Mouse (Mus musculus): ENCODE measurements around the gene Aadacl3. TPM values are rescaled to one million over a fixed set of nuclear protein-coding genes. Genes with fewer than 3 reads are reported as not detected.

Gene Aadacl3
- total RNA-seq (2014; rRNA removed): not detected in 2 replicates
- not detected in 2 replicates for polyA plus RNA-seq (2012; rRNA removed)

- Histone ChIP-seq H3K27ac (replicated peaks; ENCODE audit: insufficient read depth, low read depth, low read length) (no peak within 1 kb of the TSS), H3K4me1 (ENCODE audit: control insufficient read depth, insufficient read depth, low read length) (no peaks in the 10 kb centered on the region), H3K36me3 (ENCODE audit: control insufficient read depth, insufficient read depth, low read length) (no peaks in the 10 kb centered on the region), H3K27me3 (ENCODE audit: control insufficient read depth, insufficient read depth, low read length) (no peaks in the 10 kb centered on the region), H3K79me2 (ENCODE audit: control insufficient read depth, insufficient read depth, low read length) (no peaks in the 10 kb centered on the region), H3K9ac (ENCODE audit: low read depth, low read length) (no peak within 1 kb of the TSS), H3K4me3 (ENCODE audit: insufficient read depth, low read depth, low read length) (no peak within 1 kb of the TSS)
- no peak for DNase-seq (ENCODE audit: extremely low read depth, low read depth, low spot score)
- TF ChIP-seq POLR2A (IDR thresholded peaks at IDR 0.05; ENCODE audit: extremely low read depth, insufficient read depth, low read length) (no peak), CTCF (IDR thresholded peaks at IDR 0.05; ENCODE audit: low read depth, low read length) (no peak)
- 57% methylated on average over 3 of the region's 3 CpGs for WGBS
These were observed at the start of gene Aadacl3 for GRCm38 (mm10) chr4:144463656-144464055. Gene Aadacl3 (minus strand): TSS chr4:144463756.

- Histone ChIP-seq H3K36me3 (ENCODE audit: control insufficient read depth, insufficient read depth, low read length) (no peaks in the 10 kb centered on the region), H3K9ac (ENCODE audit: low read depth, low read length) (no peak overlapping the region), H3K27me3 (ENCODE audit: control insufficient read depth, insufficient read depth, low read length) (no peaks in the 10 kb centered on the region), H3K4me3 (ENCODE audit: insufficient read depth, low read depth, low read length) (no peak overlapping the region), H3K27ac (replicated peaks; ENCODE audit: insufficient read depth, low read depth, low read length) (no peak overlapping the region), H3K4me1 (ENCODE audit: control insufficient read depth, insufficient read depth, low read length) (no peaks in the 10 kb centered on the region), H3K79me2 (ENCODE audit: control insufficient read depth, insufficient read depth, low read length) (no peaks in the 10 kb centered on the region)
- no peak for DNase-seq (ENCODE audit: extremely low read depth, low read depth, low spot score)
- WGBS: 74% methylated on average over 1 of the region's 1 CpGs
- no peak for TF ChIP-seq POLR2A (IDR thresholded peaks at IDR 0.05; ENCODE audit: extremely low read depth, insufficient read depth, low read length)
- TF ChIP-seq CTCF (IDR thresholded peaks at IDR 0.05; ENCODE audit: low read depth, low read length): no peak
These were observed 43.0 kb upstream of the Aadacl3 start for GRCm38 (mm10) chr4:144506518-144506917.

- H3K4me3 ChIP-seq (ENCODE audit: insufficient read depth, low read depth, low read length): no peak overlapping the region
- no peak overlapping the region for H3K27ac ChIP-seq (replicated peaks; ENCODE audit: insufficient read depth, low read depth, low read length)
- no peaks in the 10 kb centered on the region for H3K79me2 ChIP-seq (ENCODE audit: control insufficient read depth, insufficient read depth, low read length)
- no peak overlapping the region for H3K9ac ChIP-seq (ENCODE audit: low read depth, low read length)
- H3K27me3 ChIP-seq (ENCODE audit: control insufficient read depth, insufficient read depth, low read length): no peaks in the 10 kb centered on the region
- H3K36me3 ChIP-seq (ENCODE audit: control insufficient read depth, insufficient read depth, low read length): no peaks in the 10 kb centered on the region
- no peak for DNase-seq (ENCODE audit: extremely low read depth, low read depth, low spot score)
- no peaks in the 10 kb centered on the region for H3K4me1 ChIP-seq (ENCODE audit: control insufficient read depth, insufficient read depth, low read length)
- TF ChIP-seq CTCF (IDR thresholded peaks at IDR 0.05; ENCODE audit: low read depth, low read length) (no peak), POLR2A (IDR thresholded peaks at IDR 0.05; ENCODE audit: extremely low read depth, insufficient read depth, low read length) (no peak)
These were observed 29.8 kb upstream of the Aadacl3 start for GRCm38 (mm10) chr4:144493331-144493730.

- TF ChIP-seq POLR2A (IDR thresholded peaks at IDR 0.05; ENCODE audit: extremely low read depth, insufficient read depth, low read length) (no peak), CTCF (IDR thresholded peaks at IDR 0.05; ENCODE audit: low read depth, low read length) (no peak)
These were observed 4.5 kb upstream of the Aadacl3 start for GRCm38 (mm10) chr4:144468091-144468490.

GRCm38 (mm10) chr4:144465206-144465605 is 1.6 kb upstream of the Aadacl3 start:
- Histone ChIP-seq H3K9ac (ENCODE audit: low read depth, low read length) (no peak overlapping the region), H3K79me2 (ENCODE audit: control insufficient read depth, insufficient read depth, low read length) (no peaks in the 10 kb centered on the region), H3K36me3 (ENCODE audit: control insufficient read depth, insufficient read depth, low read length) (no peaks in the 10 kb centered on the region), H3K27me3 (ENCODE audit: control insufficient read depth, insufficient read depth, low read length) (no peaks in the 10 kb centered on the region), H3K27ac (replicated peaks; ENCODE audit: insufficient read depth, low read depth, low read length) (no peak overlapping the region), H3K4me3 (ENCODE audit: insufficient read depth, low read depth, low read length) (no peak overlapping the region), H3K4me1 (ENCODE audit: control insufficient read depth, insufficient read depth, low read length) (no peaks in the 10 kb centered on the region)
- DNase-seq (ENCODE audit: extremely low read depth, low read depth, low spot score): no peak
- 64% methylated on average over 2 of the region's 2 CpGs for WGBS
- TF ChIP-seq POLR2A (IDR thresholded peaks at IDR 0.05; ENCODE audit: extremely low read depth, insufficient read depth, low read length) (no peak), CTCF (IDR thresholded peaks at IDR 0.05; ENCODE audit: low read depth, low read length) (no peak)

More at GRCm38 (mm10) chr4:144468091-144468490, 4.5 kb upstream of the Aadacl3 start:
- 91% methylated on average over 1 of the region's 1 CpGs for WGBS
- no peaks in the 10 kb centered on the region for H3K79me2 ChIP-seq (ENCODE audit: control insufficient read depth, insufficient read depth, low read length)
- H3K4me1 ChIP-seq (ENCODE audit: control insufficient read depth, insufficient read depth, low read length): no peaks in the 10 kb centered on the region
- no peak overlapping the region for H3K4me3 ChIP-seq (ENCODE audit: insufficient read depth, low read depth, low read length)
- no peaks in the 10 kb centered on the region for H3K36me3 ChIP-seq (ENCODE audit: control insufficient read depth, insufficient read depth, low read length)
- H3K27ac ChIP-seq (replicated peaks; ENCODE audit: insufficient read depth, low read depth, low read length): no peak overlapping the region
- H3K27me3 ChIP-seq (ENCODE audit: control insufficient read depth, insufficient read depth, low read length): no peaks in the 10 kb centered on the region
- DNase-seq (ENCODE audit: extremely low read depth, low read depth, low spot score): no peak
- no peak overlapping the region for H3K9ac ChIP-seq (ENCODE audit: low read depth, low read length)

GRCm38 (mm10) chr4:144453217-144453616 is 10.3 kb downstream of the Aadacl3 start, which contains the start of gene Gm9944:
Gene Gm9944 (minus strand): TSS chr4:144453317.
- DNase-seq (ENCODE audit: extremely low read depth, low read depth, low spot score): no peak
- H3K36me3 ChIP-seq (ENCODE audit: control insufficient read depth, insufficient read depth, low read length): no peaks in the 10 kb centered on the region
- H3K9ac ChIP-seq (ENCODE audit: low read depth, low read length): no peak within 1 kb of the TSS
- WGBS: 59% methylated on average over 2 of the region's 2 CpGs
- H3K4me3 ChIP-seq (ENCODE audit: insufficient read depth, low read depth, low read length): no peak within 1 kb of the TSS
- H3K4me1 ChIP-seq (ENCODE audit: control insufficient read depth, insufficient read depth, low read length): no peaks in the 10 kb centered on the region
- no peak within 1 kb of the TSS for H3K27ac ChIP-seq (replicated peaks; ENCODE audit: insufficient read depth, low read depth, low read length)
- TF ChIP-seq CTCF (IDR thresholded peaks at IDR 0.05; ENCODE audit: low read depth, low read length) (no peak), POLR2A (IDR thresholded peaks at IDR 0.05; ENCODE audit: extremely low read depth, insufficient read depth, low read length) (no peak)
- no peaks in the 10 kb centered on the region for H3K79me2 ChIP-seq (ENCODE audit: control insufficient read depth, insufficient read depth, low read length)
- no peaks in the 10 kb centered on the region for H3K27me3 ChIP-seq (ENCODE audit: control insufficient read depth, insufficient read depth, low read length)
